Mouse (Mus musculus): ENCODE data around the gene 4930451I11Rik. TPM values are rescaled to one million over a fixed set of nuclear protein-coding genes. Genes with fewer than 3 reads are reported as not detected.
A peak's percentile ranks its signal among the peaks of the same experiment; 100 is the strongest.

The 4930451I11Rik gene
- polyA plus RNA-seq, 1 experiment from 2014 or later = not detected

- WGBS = 26% methylated on average over 4 of the region's 4 CpGs
- ATAC-seq (ENCODE audit: low FRiP score, low TSS enrichment) = no peak
- peak within 1 kb of the TSS; percentile 57 for H3K4me3 ChIP-seq (ENCODE audit: low read length)
Observed at GRCm38 (mm10) chr7:126847116-126847420, 15.6 kb upstream of the 4930451I11Rik start, which contains the start of gene Doc2a. Doc2a (plus strand) TSS chr7:126847416.

GRCm38 (mm10) chr7:126845516-126845915 lies 14.1 kb upstream of the 4930451I11Rik start:
- H3K4me2 ChIP-seq (replicated peaks; ENCODE audit: low read depth, low read length) = no peak overlapping the region

More at GRCm38 (mm10) chr7:126847116-126847420, 15.6 kb upstream of the 4930451I11Rik start, which contains the start of gene Doc2a:
- Histone ChIP-seq H3K9ac (replicated peaks; ENCODE audit: low read length) (peak within 1 kb of the TSS; percentile 74), H3K4me2 (replicated peaks; ENCODE audit: low read depth, low read length) (peak within 1 kb of the TSS; percentile 99), H3K36me3 (ENCODE audit: insufficient read depth, low read length) (peaks cover under 1% of the 10 kb centered on the region; the same call in 1 of the 2 replicates), H3K27ac (ENCODE audit: low read length) (no peak within 1 kb of the TSS), H3K4me1 (ENCODE audit: insufficient read depth, low read length) (peaks cover 22% of the 10 kb centered on the region), H3K9me3 (ENCODE audit: low read length) (no peaks in the 10 kb centered on the region), H3K27me3 (ENCODE audit: insufficient read depth, low read length) (peaks cover 15% of the 10 kb centered on the region)

GRCm38 (mm10) chr7:126843276-126843675 lies 11.8 kb upstream of the 4930451I11Rik start:
- Histone ChIP-seq H3K27me3 (ENCODE audit: insufficient read depth, low read length) (peaks cover 3% of the 10 kb centered on the region), H3K4me1 (ENCODE audit: insufficient read depth, low read length) (peaks cover 11% of the 10 kb centered on the region), H3K9ac (replicated peaks; ENCODE audit: low read length) (no peak overlapping the region), H3K4me2 (replicated peaks; ENCODE audit: low read depth, low read length) (no peak overlapping the region), H3K27ac (ENCODE audit: low read length) (no peak overlapping the region), H3K4me3 (ENCODE audit: low read length) (no peak overlapping the region), H3K9me3 (ENCODE audit: low read length) (peaks cover 3% of the 10 kb centered on the region; the same call in 1 of the 2 replicates), H3K36me3 (ENCODE audit: insufficient read depth, low read length) (no peaks in the 10 kb centered on the region)
- WGBS = 79% methylated on average over 9 of the region's 9 CpGs
- no peak for ATAC-seq (ENCODE audit: low FRiP score, low TSS enrichment)

More at GRCm38 (mm10) chr7:126845516-126845915, 14.1 kb upstream of the 4930451I11Rik start:
- no peaks in the 10 kb centered on the region for H3K36me3 ChIP-seq (ENCODE audit: insufficient read depth, low read length)
- H3K27me3 ChIP-seq (ENCODE audit: insufficient read depth, low read length) = peaks cover 15% of the 10 kb centered on the region
- H3K9ac ChIP-seq (replicated peaks; ENCODE audit: low read length) = no peak overlapping the region
- 88% methylated on average over 2 of the region's 2 CpGs for WGBS
- no peak for ATAC-seq (ENCODE audit: low FRiP score, low TSS enrichment)
- peaks cover 14% of the 10 kb centered on the region for H3K4me1 ChIP-seq (ENCODE audit: insufficient read depth, low read length)
- peaks cover 3% of the 10 kb centered on the region; the same call in 1 of the 2 replicates for H3K9me3 ChIP-seq (ENCODE audit: low read length)
- no peak overlapping the region for H3K27ac ChIP-seq (ENCODE audit: low read length)
- no peak overlapping the region for H3K4me3 ChIP-seq (ENCODE audit: low read length)

GRCm38 (mm10) chr7:126833294-126833693 lies 1.9 kb upstream of the 4930451I11Rik start:
- Histone ChIP-seq H3K4me2 (replicated peaks; ENCODE audit: low read depth, low read length) (no peak overlapping the region), H3K36me3 (ENCODE audit: insufficient read depth, low read length) (no peaks in the 10 kb centered on the region), H3K4me3 (ENCODE audit: low read length) (no peak overlapping the region), H3K4me1 (ENCODE audit: insufficient read depth, low read length) (peaks cover 17% of the 10 kb centered on the region), H3K27ac (ENCODE audit: low read length) (no peak overlapping the region), H3K9me3 (ENCODE audit: low read length) (no peaks in the 10 kb centered on the region), H3K27me3 (ENCODE audit: insufficient read depth, low read length) (peaks cover 2% of the 10 kb centered on the region; the same call in 1 of the 2 replicates), H3K9ac (replicated peaks; ENCODE audit: low read length) (no peak overlapping the region)
- 83% methylated on average over 1 of the region's 1 CpGs for WGBS
- ATAC-seq (ENCODE audit: low FRiP score, low TSS enrichment) = no peak

GRCm38 (mm10) chr7:126832036-126832598 lies 678 bp upstream of the 4930451I11Rik start:
- ATAC-seq (ENCODE audit: low FRiP score, low TSS enrichment) = peak; percentile 88
- Histone ChIP-seq H3K9me3 (ENCODE audit: low read length) (no peaks in the 10 kb centered on the region), H3K27me3 (ENCODE audit: insufficient read depth, low read length) (peaks cover 2% of the 10 kb centered on the region; the same call in 1 of the 2 replicates), H3K4me2 (replicated peaks; ENCODE audit: low read depth, low read length) (peak overlapping the region; percentile 53), H3K9ac (replicated peaks; ENCODE audit: low read length) (peak overlapping the region; percentile 52; the same call in 1 of the 2 replicates), H3K4me1 (ENCODE audit: insufficient read depth, low read length) (peaks cover 17% of the 10 kb centered on the region), H3K4me3 (ENCODE audit: low read length) (peak overlapping the region; percentile 38), H3K27ac (ENCODE audit: low read length) (no peak overlapping the region), H3K36me3 (ENCODE audit: insufficient read depth, low read length) (no peaks in the 10 kb centered on the region)
- 1% methylated on average over 21 of the region's 21 CpGs for WGBS

- peaks cover 21% of the 10 kb centered on the region for H3K27me3 ChIP-seq (ENCODE audit: insufficient read depth, low read length)
- 73% methylated on average over 5 of the region's 5 CpGs for whole genome bisulfite sequencing
- H3K4me1 ChIP-seq (ENCODE audit: insufficient read depth, low read length) = peaks cover 7% of the 10 kb centered on the region
- ATAC-seq (ENCODE audit: low FRiP score, low TSS enrichment) = no peak
- no peak overlapping the region for H3K4me3 ChIP-seq (ENCODE audit: low read length)
- no peaks in the 10 kb centered on the region for H3K9me3 ChIP-seq (ENCODE audit: low read length)
- no peak overlapping the region for H3K27ac ChIP-seq (ENCODE audit: low read length)
- no peaks in the 10 kb centered on the region for H3K36me3 ChIP-seq (ENCODE audit: insufficient read depth, low read length)
- no peak overlapping the region for H3K4me2 ChIP-seq (replicated peaks; ENCODE audit: low read depth, low read length)
- no peak overlapping the region for H3K9ac ChIP-seq (replicated peaks; ENCODE audit: low read length)
Observed at GRCm38 (mm10) chr7:126825952-126826351, 5.5 kb downstream of the 4930451I11Rik start.

GRCm38 (mm10) chr7:126825403-126825802 lies 6.0 kb downstream of the 4930451I11Rik start:
- ATAC-seq (ENCODE audit: low FRiP score, low TSS enrichment) = no peak
- H3K4me2 ChIP-seq (replicated peaks; ENCODE audit: low read depth, low read length) = no peak overlapping the region
- no peaks in the 10 kb centered on the region for H3K36me3 ChIP-seq (ENCODE audit: insufficient read depth, low read length)
- H3K4me1 ChIP-seq (ENCODE audit: insufficient read depth, low read length) = peaks cover 7% of the 10 kb centered on the region
- H3K9ac ChIP-seq (replicated peaks; ENCODE audit: low read length) = no peak overlapping the region
- WGBS = 26% methylated on average over 8 of the region's 8 CpGs
- peaks cover 21% of the 10 kb centered on the region for H3K27me3 ChIP-seq (ENCODE audit: insufficient read depth, low read length)
- no peak overlapping the region for H3K27ac ChIP-seq (ENCODE audit: low read length)
- H3K4me3 ChIP-seq (ENCODE audit: low read length) = no peak overlapping the region
- no peaks in the 10 kb centered on the region for H3K9me3 ChIP-seq (ENCODE audit: low read length)

GRCm38 (mm10) chr7:126823940-126824339 lies 7.5 kb downstream of the 4930451I11Rik start:
- ATAC-seq (ENCODE audit: low FRiP score, low TSS enrichment) = no peak
- 16% methylated on average over 10 of the region's 10 CpGs for WGBS
- H3K36me3 ChIP-seq (ENCODE audit: insufficient read depth, low read length) = no peaks in the 10 kb centered on the region
- no peak overlapping the region for H3K4me3 ChIP-seq (ENCODE audit: low read length)
- no peak overlapping the region for H3K9ac ChIP-seq (replicated peaks; ENCODE audit: low read length)
- H3K9me3 ChIP-seq (ENCODE audit: low read length) = peaks cover 3% of the 10 kb centered on the region; the same call in 1 of the 2 replicates
- no peak overlapping the region for H3K4me2 ChIP-seq (replicated peaks; ENCODE audit: low read depth, low read length)
- no peak overlapping the region for H3K27ac ChIP-seq (ENCODE audit: low read length)
- peaks cover 18% of the 10 kb centered on the region for H3K27me3 ChIP-seq (ENCODE audit: insufficient read depth, low read length)
- H3K4me1 ChIP-seq (ENCODE audit: insufficient read depth, low read length) = peaks cover 7% of the 10 kb centered on the region

- ATAC-seq (ENCODE audit: low FRiP score, low TSS enrichment) = no peak
- H3K9ac ChIP-seq (replicated peaks; ENCODE audit: low read length) = peak overlapping the region; percentile 46; the same call in 1 of the 2 replicates
- peaks cover 18% of the 10 kb centered on the region for H3K27me3 ChIP-seq (ENCODE audit: insufficient read depth, low read length)
- 0% methylated on average over 9 of the region's 19 CpGs for WGBS
- peak overlapping the region; percentile 34 for H3K4me3 ChIP-seq (ENCODE audit: low read length)
- H3K36me3 ChIP-seq (ENCODE audit: insufficient read depth, low read length) = no peaks in the 10 kb centered on the region
- peaks cover 7% of the 10 kb centered on the region for H3K4me1 ChIP-seq (ENCODE audit: insufficient read depth, low read length)
- no peak overlapping the region for H3K27ac ChIP-seq (ENCODE audit: low read length)
- peaks cover 5% of the 10 kb centered on the region; the same call in 1 of the 2 replicates for H3K9me3 ChIP-seq (ENCODE audit: low read length)
- peak overlapping the region; percentile 59 for H3K4me2 ChIP-seq (replicated peaks; ENCODE audit: low read depth, low read length)
Observed at GRCm38 (mm10) chr7:126823202-126823711, 8.2 kb downstream of the 4930451I11Rik start.

GRCm38 (mm10) chr7:126822741-126823140 lies 8.7 kb downstream of the 4930451I11Rik start:
- H3K36me3 ChIP-seq (ENCODE audit: insufficient read depth, low read length) = no peaks in the 10 kb centered on the region
- no peak overlapping the region for H3K9ac ChIP-seq (replicated peaks; ENCODE audit: low read length)
- no peak overlapping the region for H3K4me3 ChIP-seq (ENCODE audit: low read length)
- no peak for ATAC-seq (ENCODE audit: low FRiP score, low TSS enrichment)
- peaks cover 5% of the 10 kb centered on the region; the same call in 1 of the 2 replicates for H3K9me3 ChIP-seq (ENCODE audit: low read length)
- H3K27ac ChIP-seq (ENCODE audit: low read length) = no peak overlapping the region
- peaks cover 18% of the 10 kb centered on the region for H3K27me3 ChIP-seq (ENCODE audit: insufficient read depth, low read length)
- peak overlapping the region; percentile 59; the same call in 1 of the 2 replicates for H3K4me2 ChIP-seq (replicated peaks; ENCODE audit: low read depth, low read length)
- WGBS = 14% methylated on average over 9 of the region's 9 CpGs
- H3K4me1 ChIP-seq (ENCODE audit: insufficient read depth, low read length) = peaks cover 7% of the 10 kb centered on the region
